Comparison of ENCODE assay signal across 8 mouse cellular contexts in the genomic region with DNA sequence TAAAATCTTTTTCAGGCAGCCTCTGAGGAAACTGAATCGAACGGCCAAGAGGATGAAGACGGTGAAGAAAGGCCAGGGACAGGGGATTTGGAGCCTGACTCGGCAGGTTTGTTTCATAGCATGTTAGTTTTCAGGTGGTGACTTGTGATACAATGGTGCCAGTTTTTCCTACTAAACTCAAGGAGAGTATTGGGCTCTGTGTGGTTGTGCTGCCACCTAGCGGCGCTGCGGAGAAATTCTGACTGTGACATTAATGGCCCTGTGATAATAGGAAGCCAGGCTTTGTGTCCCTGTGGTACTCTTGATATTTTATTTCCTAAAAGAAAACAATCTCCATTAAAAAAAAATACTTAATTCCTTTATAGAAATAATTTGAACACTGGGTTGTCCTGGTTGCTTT.
DNase-seq lines count a peak whose midpoint lies in the region; ATAC-seq and TF ChIP-seq lines count a peak whose summit lies in the region.

No protein-coding gene starts in this region.

- no peak overlapping the region for H3K4me2 ChIP-seq in embryonic facial prominence, embryonic 15.5 days (replicated peaks)

- 0 out of 4 replicates have a peak, but pooled peaks cover 0 to 2% of the 10 kb centered on the region in 2 experiments for H3K4me1 ChIP-seq in ES-E14 (ENCODE audit: control insufficient read depth in 2 of 2, insufficient read depth in 2 of 2, low read length in 2 of 2, poor library complexity in 1 of 2)
- no peaks in the 10 kb centered on the region for H3K4me1 ChIP-seq in bone marrow macrophage, adult 2 months (ENCODE audit: control insufficient read depth, insufficient read depth, low read length)
- H3K4me1 ChIP-seq in embryonic facial prominence, embryonic 15.5 days, result 0 out of 2 replicates have a peak, but pooled peaks cover 1% of the 10 kb centered on the region

- in situ Hi-C loops in ES-E14 (cut with MboI; ENCODE audit: low sequenced_read_pairs in 2 of 2, unreplicated experiment in 2 of 2), result no loop called here

- no peaks in the 10 kb centered on the region for H3K27me3 ChIP-seq in embryonic facial prominence, embryonic 15.5 days

- no peak for TF ChIP-seq POLR2A in bone marrow macrophage, adult 2 months (IDR thresholded peaks at IDR 0.05; ENCODE audit: borderline replicate concordance, low read depth, low read length)

- no peaks in the 10 kb centered on the region for H3K36me3 ChIP-seq in ES-E14 (ENCODE audit: control insufficient read depth, insufficient read depth, low read length, poor library complexity, severe bottlenecking)
- peaks cover 16% of the 10 kb centered on the region; the same call in 1 of the 2 replicates for H3K36me3 ChIP-seq in embryonic facial prominence, embryonic 15.5 days

- intact Hi-C loops in heart, postnatal 14 days (cut with DNase I), result loop anchor here (1.0 to 2.0 kb wide), 2 partner anchors 306 to 319 kb away; no protein-coding TSS in a partner anchor

- no peaks in the 10 kb centered on the region for H3K9me3 ChIP-seq in ES-E14 (ENCODE audit: control insufficient read depth, insufficient read depth, low read depth, low read length)
- H3K9me3 ChIP-seq in embryonic facial prominence, embryonic 15.5 days (replicated peaks), result no peaks in the 10 kb centered on the region

- peak overlapping the region; percentile 56; the same call in 1 of the 2 replicates for H3K9ac ChIP-seq in ES-E14 (ENCODE audit: insufficient read depth, low read depth, low read length, poor library complexity, severe bottlenecking)
- H3K9ac ChIP-seq in embryonic facial prominence, embryonic 15.5 days, result no peak overlapping the region

- 0 out of 4 replicates have a peak overlapping the region, but pooled peaks of 1 of the 2 experiments have one; percentile 4 for H3K4me3 ChIP-seq in ES-E14 (ENCODE audit: insufficient read depth in 1 of 2, low read depth in 1 of 2, low read length in 2 of 2, poor library complexity in 1 of 2, severe bottlenecking in 1 of 2)
- no peak overlapping the region for H3K4me3 ChIP-seq in bone marrow macrophage, adult 2 months (ENCODE audit: insufficient read depth, low read length)
- H3K4me3 ChIP-seq in embryonic facial prominence, embryonic 15.5 days (replicated peaks), result no peak overlapping the region

- H3K27ac ChIP-seq in ES-E14 (ENCODE audit: insufficient read depth, low read depth, low read length, poor library complexity, severe bottlenecking), result no peak overlapping the region
- no peak overlapping the region for H3K27ac ChIP-seq in bone marrow macrophage, adult 2 months (ENCODE audit: insufficient read depth, low read depth, low read length)
- no peak overlapping the region for H3K27ac ChIP-seq in embryonic facial prominence, embryonic 15.5 days (replicated peaks)

- peak; percentile 91 for TF ChIP-seq CTCF in bone marrow macrophage, adult 2 months (IDR thresholded peaks at IDR 0.05; ENCODE audit: low read depth, low read length)

- 0 out of 2 replicates have a peak, but pooled peaks have one; percentile 43 for ATAC-seq in embryonic facial prominence, embryonic 15.5 days (ENCODE audit: insufficient number of reproducible peaks, low FRiP score, low TSS enrichment, low read depth)

- DNase-seq in ES-E14 (ENCODE audit: low read depth, low spot score), result peak; percentile 58
- peak; percentile 83 to 84 for DNase-seq in heart, postnatal 14 days
- peak; percentile 42 for DNase-seq in layer of hippocampus, adult 9-11 months
- DNase-seq in lung, postnatal 14 days, result peak; percentile 77
- DNase-seq in right cerebral cortex, adult 18-20 months, result peak; percentile 72
- peak; percentile 50 to 75 for DNase-seq in urinary bladder, postnatal 36 days (ENCODE audit: low spot score in 2 of 2)

- WGBS in embryonic facial prominence, embryonic 15.5 days, result 7% methylated on average over 7 of the region's 7 CpGs

TF ChIP-seq in ES-E14, 5 proteins besides CTCF, POLR2A, EP300 and RAD21:
- TF ChIP-seq ZC3H11A (IDR thresholded peaks at IDR 0.05; ENCODE audit: borderline replicate concordance, low read depth, low read length) (peak; percentile 98), CHD2 (IDR thresholded peaks at IDR 0.05; ENCODE audit: low read depth, low read length) (no peak), MAFK (IDR thresholded peaks at IDR 0.05; ENCODE audit: insufficient read depth, low read depth, low read length) (no peak), HCFC1 (IDR thresholded peaks at IDR 0.05; ENCODE audit: borderline replicate concordance, insufficient read depth, low read length) (no peak), ZNF384 (IDR thresholded peaks at IDR 0.05; ENCODE audit: low read depth, low read length) (no peak)
